Mouse (Mus musculus): ENCODE data around the gene Bzw1.

- TF ChIP-seq CTCF (IDR thresholded peaks at IDR 0.05; ENCODE audit: low read depth) (no peak), EP300 (IDR thresholded peaks at IDR 0.05; ENCODE audit: low read depth) (no peak)
Observed at GRCm38 (mm10) chr1:58408141-58408540, 15.4 kb downstream of the Bzw1 start.

Measured in liver, postnatal 0 days (tissue).